Mouse (Mus musculus) lung, embryonic 14.5 days (tissue): ENCODE measurements around the gene Rab20. TPM values are rescaled to one million over a fixed set of nuclear protein-coding genes. Genes with fewer than 3 reads are reported as not detected.

Experiments
- ATAC-seq: fragments of 200-750 bp; cut with Nextera tagmentation; 2 replicates; pipeline ENCODE4 v1.8.0; 2017; ENCODE audit warnings: mild to moderate bottlenecking, moderate TSS enrichment, moderate library complexity; ENCODE audit not compliant: insufficient read depth
- DNase-seq: peaks from one replicate; pipeline ENCODE4 v3.0.0-alpha.2; 2015
- H3K27ac ChIP-seq: fragments of 300-500 bp; sonication (generic); 2 replicates; pipeline ENCODE4 v1.5.1; 2014; ENCODE audit warnings: low read depth, mild to moderate bottlenecking, moderate library complexity
- H3K27me3 ChIP-seq: fragments of 300-500 bp; sonication (generic); 2 replicates; pipeline ENCODE4 v1.6.1; 2014; ENCODE audit warnings: low read length, control low read depth; ENCODE audit not compliant: insufficient read depth
- H3K36me3 ChIP-seq: fragments of 300-500 bp; sonication (generic); 2 replicates; pipeline ENCODE4 v1.6.1; 2014; ENCODE audit warnings: control low read depth; ENCODE audit not compliant: insufficient read depth
- H3K4me1 ChIP-seq: fragments of 300-500 bp; sonication (generic); 2 replicates; pipeline ENCODE4 v1.6.1; 2014; ENCODE audit warnings: antibody characterized with exemption, control low read depth; ENCODE audit not compliant: insufficient read depth
- H3K4me2 ChIP-seq: fragments of 300-500 bp; sonication (generic); 2 replicates; pipeline ENCODE4 v1.6.1; 2014; ENCODE audit warnings: mild to moderate bottlenecking
- H3K4me3 ChIP-seq: fragments of 300-500 bp; sonication (generic); 2 replicates; pipeline ENCODE4 v1.5.1; 2014; ENCODE audit warnings: low read depth, low read length
- H3K9ac ChIP-seq: fragments of 300-500 bp; sonication (generic); 2 replicates; pipeline ENCODE4 v1.6.1; 2014
- H3K9me3 ChIP-seq: fragments of 300-500 bp; sonication (generic); 2 replicates; pipeline ENCODE4 v1.6.1; 2016; ENCODE audit warnings: low read depth, low read length, control low read depth
- CTCF ChIP-seq: IDR thresholded peaks from 2 replicates; pipeline ENCODE4 v1.5.1; 2016; ENCODE audit warnings: antibody characterized with exemption, low read depth
- WGBS: fragments of 180-500 bp; shearing (Covaris S2); extraction: QIAGEN DNeasy Blood & Tissue Kit; methylation state at CpG from one replicate; pipeline ENCODE4 v1.1.7; 2014; 5-methylcytosine and 5-hydroxymethylcytosine counted together
- polyA plus RNA-seq: library from polyadenylated mRNA; unstranded; fragments of >200 nt; fragmentation: Nextera tagmentation; extraction: Ambion mirVana; gene quantifications from 2 replicates; pipeline ENCODE4 v1.2.1, GENCODE M21; 2014

Rab20 gene
- polyA plus RNA-seq, 1 experiment from 2014 or later = 12.8 TPM

DNA sequence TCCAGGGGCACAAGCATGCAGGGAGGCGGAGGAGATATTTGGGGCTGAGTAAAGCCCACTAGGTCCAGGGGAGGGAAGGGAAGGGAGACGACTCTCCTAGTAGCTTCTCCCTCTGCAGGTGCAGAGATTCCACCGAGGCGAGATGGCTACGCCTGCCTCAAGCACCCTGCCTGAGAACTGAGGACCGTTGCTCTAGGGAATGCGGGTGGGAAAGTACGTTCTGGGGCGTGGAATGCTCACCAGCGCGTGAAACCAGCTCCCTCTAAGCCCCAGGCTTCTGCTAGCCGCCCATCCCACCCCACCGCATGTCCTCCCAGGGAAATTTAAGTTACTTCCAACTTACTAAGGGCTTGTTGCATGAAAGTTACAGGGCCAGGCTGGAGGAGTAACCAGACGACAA, 1.1 kb upstream of the Rab20 start:
- H3K27ac ChIP-seq = no peak overlapping the region
- 7% methylated on average over 14 of the region's 14 CpGs for WGBS
- H3K9ac ChIP-seq = no peak overlapping the region
- ATAC-seq (no peak), DNase-seq (no peak)
- H3K4me3 ChIP-seq = peak overlapping the region; percentile 62; the same call in 1 of the 2 replicates
- no peak for TF ChIP-seq CTCF
- H3K36me3 ChIP-seq = no peaks in the 10 kb centered on the region
- peaks cover 39% of the 10 kb centered on the region for H3K27me3 ChIP-seq
- no peaks in the 10 kb centered on the region for H3K9me3 ChIP-seq
- H3K4me2 ChIP-seq = peak overlapping the region; percentile 100
- peaks cover 3% of the 10 kb centered on the region; the same call in 1 of the 2 replicates for H3K4me1 ChIP-seq

DNA sequence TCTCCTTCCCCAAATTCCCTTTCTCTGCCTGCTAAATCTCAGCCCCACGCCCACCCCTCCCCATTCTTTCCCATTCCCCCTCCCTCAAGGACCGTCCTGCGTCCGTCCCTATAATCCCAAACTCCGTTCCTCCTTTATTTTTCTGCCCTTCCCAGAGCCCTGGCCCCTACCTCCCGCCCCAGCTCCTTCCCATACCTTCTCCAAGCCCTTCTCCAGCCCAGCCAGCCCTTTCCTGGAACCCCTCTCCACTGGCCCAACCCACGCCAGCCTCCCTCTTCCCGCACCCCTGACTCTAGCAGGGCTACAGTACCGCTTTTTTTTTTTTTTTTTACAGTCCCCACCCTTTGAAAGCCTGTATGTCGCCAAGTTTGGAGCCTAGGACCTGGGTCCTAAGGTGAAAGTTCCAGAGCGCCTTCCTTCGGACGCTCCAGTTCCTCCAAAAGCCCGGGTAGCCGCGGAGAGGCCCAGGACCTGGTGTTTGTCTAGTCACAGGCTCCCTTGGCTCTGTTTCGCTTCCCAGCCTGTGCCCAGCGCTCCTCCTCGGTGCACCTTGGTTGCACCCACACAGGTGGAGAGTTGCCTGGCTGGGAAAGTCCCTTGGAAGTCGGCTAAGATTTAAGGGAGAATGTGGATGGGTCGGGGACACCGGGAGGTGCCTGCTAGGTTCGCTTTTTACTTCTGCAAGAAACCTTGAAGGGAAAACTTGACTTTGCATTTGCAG, 457 bp upstream of the Rab20 start:
- H3K27ac ChIP-seq = no peak overlapping the region
- no peak for DNase-seq
- H3K4me1 ChIP-seq = peaks cover 4% of the 10 kb centered on the region; the same call in 1 of the 2 replicates
- peak overlapping the region; percentile 62 for H3K4me3 ChIP-seq
- TF ChIP-seq CTCF = no peak
- no peaks in the 10 kb centered on the region for H3K36me3 ChIP-seq
- peak overlapping the region; percentile 100 for H3K4me2 ChIP-seq
- H3K27me3 ChIP-seq = peaks cover 39% of the 10 kb centered on the region
- WGBS = 3% methylated on average over 23 of the region's 23 CpGs
- no peak overlapping the region; the same call in 1 of the 2 replicates for H3K9ac ChIP-seq
- H3K9me3 ChIP-seq = no peaks in the 10 kb centered on the region
- no peak for ATAC-seq

DNA sequence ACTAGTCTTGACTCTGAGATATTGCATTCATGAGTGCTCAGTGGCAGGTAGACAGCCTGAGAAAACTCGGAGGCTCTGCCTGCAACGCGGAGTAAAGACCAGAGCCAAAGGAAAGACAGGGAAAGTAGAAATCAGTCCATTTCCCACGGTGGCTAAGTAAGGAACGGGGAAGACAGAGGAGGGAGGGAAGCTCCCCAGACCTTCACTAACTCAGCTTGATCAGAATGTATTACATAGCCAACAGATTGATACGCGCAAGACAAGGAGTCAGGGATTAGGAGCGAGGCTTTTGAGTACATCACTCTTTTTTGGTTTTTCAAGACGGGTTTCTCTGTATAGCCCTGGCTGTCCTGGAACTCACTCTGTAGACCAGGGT, 1.3 kb downstream of the Rab20 start:
- peak overlapping the region; percentile 100 for H3K4me2 ChIP-seq
- H3K27me3 ChIP-seq = peaks cover 39% of the 10 kb centered on the region
- DNase-seq (no peak), ATAC-seq (no peak)
- peak overlapping the region; percentile 62 for H3K4me3 ChIP-seq
- no peaks in the 10 kb centered on the region for H3K36me3 ChIP-seq
- no peaks in the 10 kb centered on the region for H3K9me3 ChIP-seq
- H3K9ac ChIP-seq = peak overlapping the region; percentile 9
- peaks cover 14% of the 10 kb centered on the region; the same call in 1 of the 2 replicates for H3K4me1 ChIP-seq
- 4% methylated on average over 9 of the region's 9 CpGs for WGBS
- no peak for TF ChIP-seq CTCF
- H3K27ac ChIP-seq = peak overlapping the region; percentile 85

DNA sequence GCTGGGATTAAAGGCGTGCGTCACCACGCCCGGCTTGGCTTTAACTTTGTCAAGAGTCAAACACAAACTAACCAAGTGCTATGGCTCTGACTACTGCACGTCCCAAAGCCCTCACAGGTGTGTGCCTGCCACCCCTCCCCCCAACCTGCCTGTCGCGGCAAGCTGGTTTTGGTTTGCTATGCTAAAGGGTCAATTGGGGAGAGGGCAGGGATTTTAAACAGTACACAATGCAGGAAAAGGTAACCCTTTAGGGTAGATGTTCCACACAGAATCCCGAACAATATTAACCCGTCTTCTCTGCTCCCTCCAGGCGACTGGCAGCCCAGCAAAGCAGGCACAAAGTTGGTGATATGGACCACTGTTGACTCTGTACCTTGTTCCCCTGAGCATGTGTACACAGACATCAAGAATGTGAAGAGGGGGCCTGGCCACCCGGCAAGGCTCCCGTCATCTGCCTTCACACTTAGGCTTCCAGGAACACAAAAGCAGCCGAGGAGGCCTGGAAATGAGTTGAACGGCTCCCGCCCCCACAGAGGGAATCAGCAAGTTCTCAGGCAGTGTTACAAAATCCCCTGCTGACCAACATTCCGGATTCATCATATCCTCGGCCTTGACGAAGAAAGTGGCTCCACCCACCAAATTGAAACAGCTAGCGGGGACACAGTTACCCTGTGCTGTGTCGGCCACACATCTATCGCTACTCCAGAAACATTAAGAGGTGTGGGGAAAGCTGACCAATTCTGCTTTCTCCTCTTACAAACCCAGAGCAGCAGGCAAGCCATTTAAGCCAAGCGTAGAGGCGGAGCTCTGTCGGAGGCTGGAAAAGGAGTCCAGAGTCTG, 2.0 kb downstream of the Rab20 start:
- DNase-seq = peak; percentile 80
- ATAC-seq = peak; percentile 58
- H3K36me3 ChIP-seq = no peaks in the 10 kb centered on the region
- TF ChIP-seq CTCF = no peak
- peaks cover 14% of the 10 kb centered on the region; the same call in 1 of the 2 replicates for H3K4me1 ChIP-seq
- 7% methylated on average over 24 of the region's 24 CpGs for WGBS
- peak overlapping the region; percentile 100 for H3K4me2 ChIP-seq
- peak overlapping the region; percentile 85 for H3K27ac ChIP-seq
- H3K9ac ChIP-seq = peak overlapping the region; percentile 11
- H3K4me3 ChIP-seq = peak overlapping the region; percentile 62
- peaks cover 39% of the 10 kb centered on the region for H3K27me3 ChIP-seq
- no peaks in the 10 kb centered on the region for H3K9me3 ChIP-seq

GRCm38 (mm10) chr8:11475876-11476275, 2.6 kb downstream of the Rab20 start:
- Histone ChIP-seq H3K27ac (peak overlapping the region; percentile 85), H3K36me3 (no peaks in the 10 kb centered on the region), H3K27me3 (peaks cover 39% of the 10 kb centered on the region), H3K4me3 (peak overlapping the region; percentile 62; the same call in 1 of the 2 replicates), H3K4me2 (peak overlapping the region; percentile 100), H3K4me1 (peaks cover 14% of the 10 kb centered on the region; the same call in 1 of the 2 replicates), H3K9me3 (no peaks in the 10 kb centered on the region), H3K9ac (no peak overlapping the region)
- no peak for ATAC-seq
- DNase-seq = no peak
- WGBS = 17% methylated on average over 2 of the region's 2 CpGs
- no peak for TF ChIP-seq CTCF

DNA sequence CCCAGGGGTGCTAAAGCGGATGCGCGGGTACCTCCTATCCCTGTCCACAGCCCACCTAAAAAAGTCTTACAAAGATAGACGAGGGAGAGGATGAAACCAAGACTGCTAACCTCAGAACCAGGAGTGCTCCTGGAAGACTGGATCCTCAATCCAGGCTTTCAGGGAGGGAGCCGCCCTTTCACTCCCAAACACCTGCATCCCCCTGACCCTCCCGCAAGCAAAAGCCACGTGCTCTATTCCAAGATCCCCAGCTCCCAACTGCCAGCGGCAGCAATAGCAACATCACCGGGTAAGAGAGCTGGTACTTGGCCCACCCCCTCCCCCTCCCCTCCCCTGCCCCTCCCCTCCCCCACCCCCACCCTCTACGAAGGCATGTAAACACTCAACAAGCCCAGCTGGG, 3.1 kb downstream of the Rab20 start:
- H3K4me1 ChIP-seq = peaks cover 14% of the 10 kb centered on the region; the same call in 1 of the 2 replicates
- no peak for TF ChIP-seq CTCF
- no peaks in the 10 kb centered on the region for H3K9me3 ChIP-seq
- no peak for ATAC-seq
- H3K9ac ChIP-seq = no peak overlapping the region
- peaks cover 39% of the 10 kb centered on the region for H3K27me3 ChIP-seq
- H3K36me3 ChIP-seq = no peaks in the 10 kb centered on the region
- WGBS = 10% methylated on average over 9 of the region's 10 CpGs
- peak overlapping the region; percentile 39 for H3K4me2 ChIP-seq
- DNase-seq = no peak
- peak overlapping the region; percentile 3; the same call in 1 of the 2 replicates for H3K4me3 ChIP-seq
- H3K27ac ChIP-seq = 0 out of 2 replicates have a peak overlapping the region, but pooled peaks have one; percentile 50

GRCm38 (mm10) chr8:11473072-11473471, 5.4 kb downstream of the Rab20 start:
- no peak for TF ChIP-seq CTCF
- 18% methylated on average over 4 of the region's 4 CpGs for WGBS
- Histone ChIP-seq H3K9me3 (no peaks in the 10 kb centered on the region), H3K4me2 (no peak overlapping the region), H3K27ac (peak overlapping the region; percentile 16; the same call in 1 of the 2 replicates), H3K4me1 (peaks cover 14% of the 10 kb centered on the region; the same call in 1 of the 2 replicates), H3K9ac (no peak overlapping the region), H3K4me3 (no peak overlapping the region), H3K27me3 (peaks cover 23% of the 10 kb centered on the region), H3K36me3 (no peaks in the 10 kb centered on the region)
- peak; percentile 55 for DNase-seq
- peak; percentile 8; the same call in 1 of the 2 replicates for ATAC-seq
